Mouse (Mus musculus) erythroblast, embryonic 14.5 days (primary cell): Measurements from ENCODE around the gene Ric8a. TPM values are rescaled to one million over a fixed set of nuclear protein-coding genes. Genes with fewer than 3 reads are reported as not detected.

Experiments
- H3K27me3 ChIP-seq: 2 replicates; pipeline ENCODE4 v1.6.1; 2012; ENCODE audit warnings: inconsistent platforms; ENCODE audit not compliant: control insufficient read depth
- H3K36me3 ChIP-seq: 2 replicates; pipeline ENCODE4 v1.6.1; 2012; ENCODE audit warnings: mild to moderate bottlenecking, inconsistent platforms; ENCODE audit not compliant: control insufficient read depth
- H3K4me1 ChIP-seq: 2 replicates; pipeline ENCODE4 v1.6.1; 2012; ENCODE audit warnings: inconsistent platforms; ENCODE audit not compliant: control insufficient read depth
- H3K4me3 ChIP-seq: replicated peaks from 2 replicates; pipeline ENCODE3; 2012; ENCODE audit warnings: moderate library complexity, mild to moderate bottlenecking, inconsistent platforms
- H3K9me3 ChIP-seq: 2 replicates; pipeline ENCODE4 v1.6.1; 2012; ENCODE audit warnings: low read length, inconsistent platforms, mixed read lengths; ENCODE audit not compliant: control insufficient read depth
- GATA1 ChIP-seq: IDR thresholded peaks from 2 replicates; pipeline ENCODE4 v1.6.1; 2012; ENCODE audit warnings: low read length, inconsistent platforms, mixed read lengths
- TAL1 ChIP-seq: IDR thresholded peaks from 3 replicates; pipeline ENCODE4 v1.6.1; 2012; ENCODE audit warnings: low read length, inconsistent platforms, mixed read lengths
- polyA plus RNA-seq: library from polyadenylated mRNA; stranded (reverse); fragments of >175 nt; gene quantifications from 2 replicates; pipeline ENCODE4 v1.2.3, GENCODE M21; 2012

The Ric8a gene
- polyA plus RNA-seq, 1 experiment, result 2.1 TPM

DNA sequence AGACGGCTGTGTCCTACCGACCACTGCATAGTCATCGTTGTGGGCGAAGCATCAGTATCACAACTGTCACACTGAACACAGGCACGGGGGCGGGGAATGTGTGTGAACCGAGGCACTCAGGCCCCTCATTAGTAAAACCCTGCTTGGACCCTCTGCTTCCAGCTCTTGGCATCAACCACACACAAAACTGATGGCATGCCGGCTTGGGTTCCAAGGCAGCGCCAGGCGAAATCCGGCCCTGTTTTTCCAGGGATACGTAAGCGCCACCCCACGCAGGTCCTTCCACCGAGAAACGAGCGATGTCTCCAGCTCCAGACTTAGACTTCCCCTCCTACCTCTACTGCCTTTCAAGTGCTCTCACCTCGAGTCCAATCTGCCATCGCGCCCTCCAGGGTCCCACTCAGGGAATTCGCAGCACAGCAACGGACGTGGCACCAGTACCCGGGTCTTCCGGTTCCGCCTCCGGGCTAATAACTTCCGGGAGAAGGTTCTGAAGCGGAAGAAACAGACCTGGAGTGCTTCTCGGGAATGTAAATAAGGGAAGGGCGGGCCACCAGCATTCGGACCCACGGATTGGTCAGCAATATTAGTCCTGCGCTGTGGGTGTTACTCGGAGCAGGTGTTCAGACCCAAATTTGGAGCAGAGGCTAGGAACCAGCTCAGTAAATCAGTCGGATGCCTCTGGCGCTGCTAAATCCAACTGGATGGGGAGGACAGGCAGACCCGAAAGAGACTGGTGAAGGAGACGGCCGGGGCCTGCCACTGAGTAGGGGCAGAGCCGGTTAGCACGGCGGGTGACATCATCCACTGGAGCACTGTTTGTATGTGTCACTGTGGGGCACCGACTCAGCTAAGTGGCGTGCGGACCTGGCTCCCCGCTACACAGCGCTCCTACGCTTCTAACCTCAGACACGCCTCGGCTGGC lies 635 bp upstream of the Ric8a start, which contains the start of gene Gm45785:
TSS of gene Gm45785 (minus strand) at position 472 of the 925 bp plus-strand sequence.
- Histone ChIP-seq H3K4me1 (peaks cover 53% of the 10 kb centered on the region), H3K36me3 (peaks cover 72% of the 10 kb centered on the region)
- no peak for TF ChIP-seq GATA1

GRCm38 (mm10) chr7:140857550-140858505 lies 1.1 kb downstream of the Ric8a start, which contains the start of gene Bet1l:
Gene Bet1l (minus strand): TSS chr7:140857577.
- no peak for TF ChIP-seq GATA1
- no peak for TF ChIP-seq TAL1
- Histone ChIP-seq H3K36me3 (peaks cover 74% of the 10 kb centered on the region), H3K9me3 (no peaks in the 10 kb centered on the region), H3K4me1 (peaks cover 51% of the 10 kb centered on the region), H3K27me3 (no peaks in the 10 kb centered on the region), H3K4me3 (peak within 1 kb of the TSS; percentile 79)

More for the DNA sequence above, 635 bp upstream of the Ric8a start, which contains the start of gene Gm45785:
- H3K27me3 ChIP-seq, result no peaks in the 10 kb centered on the region
- H3K9me3 ChIP-seq, result no peaks in the 10 kb centered on the region
- H3K4me3 ChIP-seq, result peak within 1 kb of the TSS; percentile 79

GRCm38 (mm10) chr7:140858746-140859145 lies 2.0 kb downstream of the Ric8a start:
- Histone ChIP-seq H3K4me3 (peak overlapping the region; percentile 79), H3K27me3 (no peaks in the 10 kb centered on the region), H3K36me3 (peaks cover 74% of the 10 kb centered on the region), H3K9me3 (no peaks in the 10 kb centered on the region), H3K4me1 (peaks cover 48% of the 10 kb centered on the region)
- TF ChIP-seq TAL1, result no peak
- TF ChIP-seq GATA1, result no peak

DNA sequence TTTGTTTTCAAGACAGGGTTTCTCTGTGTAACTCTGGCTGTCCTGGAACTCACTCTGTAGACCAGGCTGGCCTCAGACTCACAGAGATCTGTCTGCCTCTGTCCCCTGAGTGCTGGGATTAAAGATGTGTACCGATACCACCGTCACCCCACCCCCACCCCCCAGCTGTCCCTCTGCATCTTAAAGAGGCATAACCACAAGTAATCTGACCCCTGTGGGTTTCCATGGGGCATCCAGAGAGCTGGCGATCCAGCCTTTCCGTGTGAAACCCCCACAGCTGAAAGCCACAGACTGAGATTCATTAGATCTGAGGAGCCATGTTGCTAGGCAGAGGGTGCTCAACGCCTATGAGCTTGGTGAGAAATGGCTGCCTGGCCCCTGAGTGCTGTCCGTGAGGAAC lies 3.2 kb downstream of the Ric8a start:
- TF ChIP-seq TAL1, result no peak
- TF ChIP-seq GATA1, result no peak
- H3K4me1 ChIP-seq, result peaks cover 40% of the 10 kb centered on the region
- no peak overlapping the region for H3K4me3 ChIP-seq
- no peaks in the 10 kb centered on the region for H3K9me3 ChIP-seq
- H3K27me3 ChIP-seq, result no peaks in the 10 kb centered on the region
- peaks cover 74% of the 10 kb centered on the region for H3K36me3 ChIP-seq

DNA sequence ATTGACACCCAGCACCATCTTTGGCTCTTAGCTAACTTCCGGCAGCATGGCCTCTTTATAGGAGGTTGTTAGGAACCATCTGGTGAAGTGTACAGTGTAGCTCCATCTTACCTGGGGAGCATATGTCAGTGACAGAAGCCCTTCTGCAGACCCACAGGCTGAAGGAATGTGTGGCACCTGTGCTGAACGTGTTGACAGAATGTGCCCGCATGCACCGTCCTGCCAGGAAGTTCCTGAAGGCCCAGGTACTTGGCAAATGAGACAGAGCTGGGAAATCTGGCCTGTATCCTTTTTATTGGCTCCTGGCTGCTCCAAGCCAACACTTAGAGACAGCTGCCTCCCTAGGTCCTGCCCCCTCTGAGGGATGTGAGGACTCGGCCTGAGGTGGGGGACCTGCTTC lies 4.0 kb downstream of the Ric8a start:
- Histone ChIP-seq H3K4me3 (no peak overlapping the region), H3K27me3 (no peaks in the 10 kb centered on the region), H3K4me1 (peaks cover 32% of the 10 kb centered on the region), H3K9me3 (no peaks in the 10 kb centered on the region), H3K36me3 (peaks cover 78% of the 10 kb centered on the region)
- TF ChIP-seq TAL1, result no peak
- TF ChIP-seq GATA1, result no peak

DNA sequence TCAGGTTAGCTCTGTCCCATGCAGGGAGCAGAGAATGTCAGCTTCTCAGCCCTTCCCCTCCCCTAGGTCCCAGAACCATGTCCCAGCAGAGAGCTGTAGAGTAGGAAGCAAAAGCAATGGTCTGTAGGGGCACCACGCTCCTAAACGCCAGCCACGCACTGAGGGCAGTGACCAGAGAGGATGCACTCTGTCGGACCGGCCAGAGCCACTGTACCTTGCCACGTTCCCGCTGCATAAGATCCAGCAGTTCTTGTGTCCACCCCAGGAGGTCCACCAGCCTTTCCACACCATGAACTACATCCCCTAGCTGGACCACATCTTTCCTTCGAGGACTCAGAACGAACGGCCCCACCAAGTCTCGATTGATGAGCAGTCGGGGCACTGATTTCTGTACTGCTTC lies 8.0 kb downstream of the Ric8a start:
- TF ChIP-seq TAL1, result no peak
- TF ChIP-seq GATA1, result no peak
- no peaks in the 10 kb centered on the region for H3K27me3 ChIP-seq
- peaks cover 94% of the 10 kb centered on the region for H3K36me3 ChIP-seq
- no peaks in the 10 kb centered on the region for H3K4me1 ChIP-seq
- H3K9me3 ChIP-seq, result no peaks in the 10 kb centered on the region
- no peak overlapping the region for H3K4me3 ChIP-seq

DNA sequence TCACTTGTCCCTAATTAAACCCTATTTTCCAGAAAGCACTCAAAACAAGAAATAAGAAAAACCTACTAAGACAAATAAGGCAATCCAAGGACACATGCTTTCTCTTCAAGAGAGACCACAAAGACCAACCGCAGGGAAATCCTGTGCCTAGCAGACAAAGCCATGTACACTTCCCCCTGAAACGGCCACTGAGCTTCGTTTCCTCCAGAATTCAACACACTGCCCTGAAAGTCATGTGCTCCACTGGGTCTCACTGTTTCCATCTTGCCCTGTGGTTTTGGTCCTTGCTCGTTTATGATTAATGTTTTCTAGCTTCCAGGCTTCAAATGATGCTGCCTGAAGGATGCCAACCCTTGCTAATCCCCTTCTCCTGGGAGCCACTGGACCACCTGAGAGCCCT lies 17.5 kb downstream of the Ric8a start:
- no peak for TF ChIP-seq TAL1
- TF ChIP-seq GATA1, result no peak
- no peak overlapping the region for H3K4me3 ChIP-seq
- peaks cover 12% of the 10 kb centered on the region for H3K4me1 ChIP-seq
- no peaks in the 10 kb centered on the region for H3K9me3 ChIP-seq
- H3K27me3 ChIP-seq, result no peaks in the 10 kb centered on the region
- peaks cover 76% of the 10 kb centered on the region for H3K36me3 ChIP-seq

DNA sequence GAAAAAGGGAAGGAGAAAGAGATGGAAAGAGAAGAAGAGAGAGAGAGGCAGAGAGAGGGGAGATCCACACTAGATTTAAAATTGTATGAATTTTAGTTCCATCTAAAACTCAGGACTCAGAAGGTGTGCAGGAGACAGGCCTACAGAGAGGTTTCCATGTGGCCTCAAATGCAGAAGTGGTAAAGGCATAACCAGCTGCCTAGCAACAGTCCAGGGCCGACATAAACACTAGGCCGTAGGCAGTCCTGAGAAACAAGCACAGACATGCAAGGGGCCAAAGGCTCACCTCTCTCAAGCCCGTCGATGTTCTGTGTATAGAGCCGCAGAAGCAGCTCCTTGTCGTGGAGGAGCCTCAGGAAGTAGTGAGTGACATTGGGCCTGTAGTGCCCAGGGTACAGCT lies 20.6 kb downstream of the Ric8a start:
- peaks cover 36% of the 10 kb centered on the region for H3K4me1 ChIP-seq
- H3K4me3 ChIP-seq, result no peak overlapping the region
- H3K36me3 ChIP-seq, result peaks cover 57% of the 10 kb centered on the region
- H3K27me3 ChIP-seq, result no peaks in the 10 kb centered on the region
- TF ChIP-seq GATA1 (no peak), TAL1 (no peak)
- H3K9me3 ChIP-seq, result no peaks in the 10 kb centered on the region
